Mouse (Mus musculus): ENCODE measurements around the gene Tec. TPM values are rescaled to one million over a fixed set of nuclear protein-coding genes. Genes with fewer than 3 reads are reported as not detected.
A peak's percentile ranks its signal among the peaks of the same experiment; 100 is the strongest.

Gene Tec
- polyA plus RNA-seq, 1 experiment: 7.8 TPM

DNA sequence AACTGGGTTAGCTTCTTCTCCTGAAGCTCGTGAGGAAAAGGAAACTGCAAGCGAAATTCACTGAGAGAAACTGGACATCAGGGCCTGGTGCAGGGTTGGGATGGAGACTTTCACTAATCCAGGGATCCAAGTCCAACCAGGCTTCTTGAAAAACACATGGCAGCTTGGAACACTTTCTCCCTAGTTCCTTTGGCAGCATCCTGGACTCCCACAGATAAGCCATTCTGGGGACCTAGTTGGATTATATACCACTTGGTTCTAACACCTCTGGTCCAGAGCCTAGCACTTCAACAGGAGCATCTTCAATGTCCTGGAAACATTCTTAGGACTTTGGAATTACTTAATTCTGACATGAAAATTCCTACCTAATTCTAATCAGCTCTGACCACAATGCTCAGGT is 113.2 kb downstream of the Tec start:
- no peak for DNase-seq (ENCODE audit: low read depth, low spot score)
- 86% methylated on average over 2 of the region's 2 CpGs for WGBS

DNA sequence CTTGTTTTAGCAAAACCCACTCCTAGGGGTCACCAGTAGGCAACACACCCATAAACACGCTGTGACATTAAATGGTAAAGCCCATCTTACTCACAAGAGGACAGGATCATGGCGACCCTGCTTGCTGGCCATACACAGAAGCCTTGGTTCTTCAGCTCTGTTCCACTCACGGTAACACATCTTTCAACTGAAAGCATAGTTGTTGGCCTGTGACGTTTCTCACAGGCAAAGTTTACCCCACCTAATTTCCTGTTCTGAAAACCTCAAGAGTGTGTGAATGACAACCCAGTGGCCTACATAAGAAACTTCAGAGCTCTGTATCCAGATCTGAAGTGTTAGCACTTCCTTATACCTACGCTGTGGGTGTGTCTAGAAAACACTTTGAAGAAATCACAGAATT is 115.7 kb downstream of the Tec start, which contains the start of gene Txk:
Gene Txk (minus strand): TSS at position 193 of the 400 bp plus-strand sequence.
- 83% methylated on average over 5 of the region's 5 CpGs for WGBS
- no peak for DNase-seq (ENCODE audit: low read depth, low spot score)

DNA sequence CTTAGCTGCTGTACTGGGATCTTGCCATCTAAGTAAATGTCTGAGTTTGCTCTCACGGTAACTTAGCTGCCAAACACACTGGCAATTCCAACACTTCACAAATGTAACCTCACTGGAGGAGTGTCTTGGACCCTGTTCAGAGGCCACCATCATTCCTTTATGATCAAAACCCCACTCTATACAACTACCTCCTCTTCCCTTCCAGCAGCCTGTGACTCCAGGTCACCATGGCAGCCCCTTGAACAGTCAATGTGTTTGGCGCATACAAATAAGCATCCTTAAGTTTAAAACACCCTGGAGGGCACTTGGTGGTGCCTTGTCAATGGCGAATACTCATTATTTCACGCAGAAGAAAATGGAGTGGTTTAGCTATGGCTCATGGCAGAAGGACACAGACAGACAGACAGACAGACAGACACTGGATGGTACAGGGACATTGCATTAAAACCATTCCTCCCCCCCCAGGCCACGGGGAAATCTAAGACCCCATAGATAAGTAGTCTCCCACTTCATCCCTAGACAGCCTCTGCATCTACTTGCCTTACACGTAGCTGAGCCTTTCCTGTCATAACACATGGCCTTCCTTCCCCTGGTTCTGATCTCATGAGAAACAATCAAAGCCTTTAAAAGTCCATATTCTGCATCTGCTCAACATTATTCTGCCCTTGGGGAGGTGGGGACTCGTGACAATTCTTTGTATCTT is 117.1 kb downstream of the Tec start:
- no peak for DNase-seq (ENCODE audit: low read depth, low spot score)

DNA sequence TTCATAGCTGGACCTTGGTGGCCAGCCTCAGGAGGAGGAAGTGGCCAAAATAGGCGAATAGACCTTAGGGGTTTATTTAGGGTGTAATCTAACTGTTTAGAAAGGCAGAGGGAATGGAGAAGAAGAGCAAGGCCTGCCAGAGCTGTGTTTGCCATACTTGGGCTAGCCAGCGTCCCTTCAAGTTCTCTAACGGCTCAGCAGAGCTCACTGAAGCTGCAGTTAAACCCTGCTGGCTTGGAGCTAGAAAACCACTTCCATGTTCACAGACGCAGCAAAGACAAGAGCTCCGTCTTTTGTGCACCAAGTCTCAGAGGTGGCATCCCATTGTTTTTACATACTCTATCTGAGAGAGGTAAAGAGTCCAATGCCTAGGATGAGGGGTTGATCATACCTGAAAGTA is 118.1 kb downstream of the Tec start:
- DNase-seq (ENCODE audit: low read depth, low spot score): no peak
- 72% methylated on average over 5 of the region's 5 CpGs for WGBS

More for the DNA sequence above, 117.1 kb downstream of the Tec start:
- WGBS: 90% methylated on average over 7 of the region's 7 CpGs

DNA sequence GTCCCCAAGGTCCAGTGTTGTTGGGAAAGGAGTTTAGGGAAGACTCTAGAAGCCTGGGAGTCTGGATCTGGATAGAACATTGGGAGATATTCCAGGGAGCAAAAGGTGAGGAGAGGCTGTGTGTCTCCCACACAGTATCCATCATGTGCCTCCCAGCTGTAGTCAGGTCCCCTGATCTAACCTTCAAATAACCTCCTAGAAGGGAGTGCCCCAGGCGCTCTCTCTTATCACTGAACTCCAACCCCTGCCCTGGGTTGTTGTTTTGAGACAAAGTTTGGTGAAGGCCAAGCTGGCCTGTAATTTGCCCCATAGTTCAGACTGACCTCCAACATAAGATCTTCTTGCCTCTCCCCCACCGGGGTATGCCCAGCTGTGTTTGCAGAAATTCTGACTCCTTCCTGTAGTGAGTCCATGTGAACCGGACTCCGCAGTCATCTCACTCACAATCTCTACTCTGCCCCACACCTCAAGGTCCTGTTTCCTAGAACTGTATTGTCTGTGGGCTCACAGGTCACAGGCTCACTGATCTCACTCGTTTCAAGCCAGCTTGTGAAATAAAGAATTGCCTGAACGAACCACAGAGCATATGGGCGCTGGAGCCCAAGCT is 119.5 kb downstream of the Tec start:
- WGBS: 66% methylated on average over 7 of the region's 7 CpGs
- DNase-seq (ENCODE audit: low read depth, low spot score): no peak

DNA sequence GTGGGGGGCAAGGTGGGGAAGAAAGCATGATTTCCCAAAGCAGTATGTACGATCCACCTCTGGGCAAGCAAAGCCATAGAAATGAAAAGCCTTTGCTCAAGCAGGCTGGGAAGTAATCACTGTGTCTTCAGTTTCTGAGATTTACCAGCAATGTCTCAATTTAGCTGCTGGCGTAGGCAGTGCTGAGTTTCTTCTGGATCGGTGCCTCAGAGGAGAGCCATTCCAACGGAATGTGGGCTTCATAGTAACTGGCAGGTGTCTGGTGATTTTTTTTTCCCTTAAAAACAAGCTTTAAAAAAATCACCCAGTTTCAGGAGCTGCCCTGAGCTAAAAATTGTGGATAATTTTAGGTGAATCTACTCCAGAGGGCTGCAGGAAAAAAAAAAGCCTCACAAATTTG is 120.9 kb downstream of the Tec start:
- DNase-seq (ENCODE audit: low read depth, low spot score): no peak
- WGBS: 64% methylated on average over 4 of the region's 4 CpGs

DNA sequence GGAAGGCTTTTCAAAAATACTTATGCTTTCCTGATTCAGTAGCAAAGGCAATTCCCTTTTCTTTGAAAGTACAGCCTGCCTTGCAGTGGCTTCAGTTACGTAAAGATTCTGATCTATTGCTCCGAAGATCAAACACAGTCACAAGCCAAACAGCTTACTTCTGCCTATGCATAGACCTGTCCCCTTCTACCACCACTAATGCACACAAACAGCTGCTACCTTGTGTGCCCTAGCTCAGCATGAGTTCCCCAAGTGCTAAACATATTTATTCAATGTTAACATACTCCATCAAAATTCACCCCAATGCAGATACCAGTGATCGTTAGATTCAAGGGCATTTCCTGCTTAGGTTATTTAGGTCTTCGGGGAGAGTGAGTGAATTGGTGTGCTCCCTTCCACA is 121.8 kb downstream of the Tec start:
- 65% methylated on average over 4 of the region's 4 CpGs for WGBS
- DNase-seq (ENCODE audit: low read depth, low spot score): no peak

DNA sequence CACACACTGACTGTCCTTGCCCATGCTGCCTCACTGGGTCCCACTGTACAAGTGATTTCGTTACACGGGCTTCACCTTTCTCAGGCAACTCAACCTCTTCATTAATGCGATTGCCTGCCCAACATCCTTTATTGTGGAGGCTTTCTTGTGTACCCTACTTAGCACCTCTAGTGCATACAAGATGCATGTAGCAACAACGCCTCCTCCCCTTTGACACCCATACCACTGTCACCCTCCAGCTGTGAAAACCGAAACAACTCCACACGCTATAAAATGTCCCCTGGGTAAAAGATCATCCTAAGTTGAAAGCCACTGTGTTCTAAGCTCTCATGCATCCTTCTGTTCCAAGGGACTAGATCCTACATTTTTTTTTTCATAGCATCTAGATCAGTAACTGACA is 125.2 kb downstream of the Tec start:
- WGBS: 91% methylated on average over 6 of the region's 6 CpGs
- DNase-seq (ENCODE audit: low read depth, low spot score): no peak

DNA sequence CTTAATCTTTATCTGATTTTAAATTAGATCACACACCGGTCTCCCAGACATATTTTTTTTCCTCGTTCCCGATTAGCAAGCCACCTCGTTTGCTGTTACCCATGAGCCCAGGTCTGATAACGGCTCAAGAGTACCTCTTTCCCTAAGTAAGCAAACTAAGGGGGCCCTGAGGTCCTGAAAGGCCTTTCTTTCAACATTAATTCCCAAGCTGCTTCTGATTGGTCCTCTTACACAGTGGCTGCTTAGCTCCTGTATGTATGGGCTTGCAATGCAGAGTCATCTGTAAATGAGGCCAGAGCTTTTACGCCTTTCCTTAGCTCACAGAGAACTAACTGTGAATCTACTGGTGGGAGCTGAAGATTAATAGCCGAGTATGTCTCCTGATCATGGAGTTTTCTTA is 131.4 kb downstream of the Tec start:
- WGBS: 56% methylated on average over 7 of the region's 7 CpGs

DNA sequence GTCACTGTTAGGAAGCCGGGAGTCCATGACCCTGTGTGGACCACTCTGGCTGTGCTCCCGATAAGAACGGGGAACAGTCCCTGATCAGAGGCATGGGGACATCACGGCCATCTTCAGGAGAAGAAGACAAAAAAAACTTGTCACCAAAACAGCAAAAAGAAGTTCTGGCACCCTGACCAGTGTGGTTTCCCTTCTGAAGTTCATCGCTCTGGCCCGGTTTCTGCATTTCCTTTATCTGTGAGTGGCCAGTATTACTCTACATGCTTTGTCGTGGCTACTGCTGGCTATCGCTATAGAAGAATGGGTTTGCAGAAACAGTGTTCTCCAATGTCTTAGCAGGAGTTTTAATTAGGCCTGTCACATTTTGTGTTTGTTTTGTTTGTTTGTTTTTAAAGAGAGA is 131.8 kb downstream of the Tec start:
- WGBS: 71% methylated on average over 8 of the region's 8 CpGs
- no peak for DNase-seq (ENCODE audit: low read depth, low spot score)

More for the DNA sequence above, 131.4 kb downstream of the Tec start:
- no peak for DNase-seq (ENCODE audit: low read depth, low spot score)

DNA sequence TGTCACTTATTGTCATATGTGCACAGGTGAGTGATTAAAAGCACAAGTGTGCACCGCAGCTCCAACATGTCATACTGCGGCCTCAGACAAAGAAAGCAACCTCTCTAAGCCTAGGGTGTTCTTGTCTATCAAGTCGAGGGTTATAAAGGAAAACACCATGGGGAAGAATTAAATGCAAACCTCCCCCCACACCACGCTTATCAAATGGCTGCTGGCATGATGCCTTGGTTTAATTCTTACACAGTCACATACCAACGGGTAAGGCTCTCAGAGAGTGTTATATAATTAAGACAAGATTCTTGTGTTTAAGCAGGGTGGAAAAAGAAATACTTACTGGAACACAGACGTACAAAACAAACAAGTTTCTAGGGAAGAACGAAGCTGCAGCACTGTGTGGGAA is 132.5 kb downstream of the Tec start:
- WGBS: 43% methylated on average over 7 of the region's 7 CpGs

DNA sequence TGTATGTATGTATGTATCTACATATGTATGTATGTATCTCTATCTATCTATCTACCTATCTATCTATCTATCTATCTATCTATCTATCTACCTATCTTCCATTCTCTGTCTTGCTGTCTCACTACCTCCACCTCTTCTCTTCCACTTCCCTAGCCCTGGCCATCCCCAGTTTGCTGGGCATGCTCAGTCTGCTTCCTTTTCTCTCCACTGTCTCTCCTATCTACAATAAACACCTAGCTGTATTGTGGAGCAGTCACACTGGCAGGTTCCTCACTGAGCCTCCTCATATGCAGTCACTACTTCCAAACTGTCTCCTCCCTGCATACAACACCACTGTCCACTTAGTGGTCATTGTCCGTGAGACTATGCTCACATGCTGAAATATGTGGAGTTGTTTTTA is 135.4 kb downstream of the Tec start:
- 81% methylated on average over 1 of the region's 1 CpGs for WGBS
- DNase-seq (ENCODE audit: low read depth, low spot score): no peak

More for the DNA sequence above, 132.5 kb downstream of the Tec start:
- no peak for DNase-seq (ENCODE audit: low read depth, low spot score)

DNA sequence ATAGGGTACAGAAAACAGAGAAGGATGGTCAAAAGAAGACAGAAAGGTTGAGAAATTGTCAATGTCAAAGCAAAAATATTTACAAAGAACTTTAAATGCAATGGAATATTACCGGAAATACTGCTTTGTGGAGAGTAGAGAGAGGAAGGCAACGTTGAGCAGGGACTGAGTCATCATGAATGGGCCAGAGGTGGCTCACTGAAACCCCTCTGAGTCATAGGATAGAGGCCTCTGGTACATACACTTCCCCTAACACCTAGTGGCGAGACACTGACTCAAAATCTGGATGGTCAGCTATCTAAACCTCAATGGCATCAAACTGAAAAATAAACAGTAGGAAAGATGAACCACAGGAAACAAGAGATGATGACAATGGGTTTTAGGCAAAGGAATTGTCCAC is 142.9 kb downstream of the Tec start:
- no peak for DNase-seq (ENCODE audit: low read depth, low spot score)
- 64% methylated on average over 3 of the region's 3 CpGs for WGBS

DNA sequence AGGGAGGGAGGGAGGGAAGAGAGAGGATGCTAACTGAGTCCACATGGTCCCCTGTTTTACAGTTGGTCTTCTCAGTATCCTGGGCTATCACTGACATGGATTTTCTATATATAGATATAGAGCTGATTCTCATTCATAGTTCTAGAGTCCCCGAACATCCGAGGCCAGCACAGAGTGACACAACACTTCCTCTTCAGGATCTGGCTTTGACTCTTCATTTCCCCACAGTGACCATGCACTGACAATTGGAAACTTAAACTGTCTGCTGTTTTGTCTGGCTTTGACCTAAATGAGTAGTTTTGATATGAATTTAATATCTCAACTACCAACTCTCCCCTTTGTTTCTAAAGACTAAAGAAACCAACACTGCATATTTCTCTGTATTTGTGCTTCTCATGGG is 144.9 kb downstream of the Tec start:
- DNase-seq (ENCODE audit: low read depth, low spot score): no peak
- 61% methylated on average over 2 of the region's 2 CpGs for WGBS

DNA sequence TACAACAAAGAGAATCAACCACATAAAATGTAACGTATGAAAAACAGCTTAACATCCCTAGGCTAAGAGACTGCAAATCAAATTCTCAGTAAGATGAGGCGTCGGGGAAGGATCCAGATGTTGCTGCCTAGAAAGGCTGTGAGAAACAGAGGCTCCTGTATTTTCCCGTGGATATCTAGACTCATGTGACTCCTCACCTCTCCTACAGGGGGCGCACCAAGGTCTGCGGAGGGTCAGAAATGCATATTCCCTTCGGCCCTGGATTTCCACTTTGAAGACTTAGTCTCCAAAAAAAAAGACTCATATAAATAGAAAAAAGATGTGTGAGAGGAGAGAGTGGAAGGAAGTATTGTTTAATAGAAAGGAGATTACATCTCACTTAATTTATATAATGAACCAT is 147.7 kb downstream of the Tec start:
- no peak for DNase-seq (ENCODE audit: low read depth, low spot score)

DNA sequence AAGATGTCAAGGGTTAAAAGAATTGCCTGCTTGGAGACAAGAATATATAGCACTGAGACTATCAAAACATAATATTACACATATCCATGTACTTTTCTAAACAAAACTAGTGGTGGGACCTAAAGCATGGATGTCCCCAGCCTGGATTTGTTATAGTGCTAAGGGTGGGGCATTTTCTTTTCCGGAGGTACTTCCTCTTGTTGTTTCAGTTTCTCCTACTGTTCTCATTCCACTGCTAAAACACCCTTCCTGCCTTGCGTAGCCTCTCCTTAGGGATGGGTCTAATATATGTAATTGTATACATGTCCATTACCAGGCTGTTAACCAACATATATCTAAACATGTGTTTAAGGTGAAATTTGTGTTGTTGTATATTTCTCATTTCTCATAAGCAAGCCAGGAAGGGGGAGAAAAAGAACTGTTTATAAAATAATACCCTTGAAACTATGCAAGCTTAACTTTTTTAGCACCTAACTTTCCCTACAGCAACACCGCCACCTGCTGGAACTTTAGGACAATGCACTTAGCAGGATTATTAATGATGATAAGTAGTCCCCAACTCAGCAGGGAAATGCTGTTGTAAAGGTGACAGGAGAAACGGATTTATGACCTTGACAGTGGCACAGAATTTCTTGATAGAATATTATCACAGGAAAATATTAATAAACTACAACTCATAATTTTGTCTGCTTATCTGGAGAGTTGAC is 157.6 kb downstream of the Tec start:
- 8% methylated on average over 4 of the region's 4 CpGs for WGBS
- DNase-seq (ENCODE audit: low read depth, low spot score): peak; percentile 55

More for the DNA sequence above, 147.7 kb downstream of the Tec start:
- 59% methylated on average over 7 of the region's 7 CpGs for WGBS

DNA sequence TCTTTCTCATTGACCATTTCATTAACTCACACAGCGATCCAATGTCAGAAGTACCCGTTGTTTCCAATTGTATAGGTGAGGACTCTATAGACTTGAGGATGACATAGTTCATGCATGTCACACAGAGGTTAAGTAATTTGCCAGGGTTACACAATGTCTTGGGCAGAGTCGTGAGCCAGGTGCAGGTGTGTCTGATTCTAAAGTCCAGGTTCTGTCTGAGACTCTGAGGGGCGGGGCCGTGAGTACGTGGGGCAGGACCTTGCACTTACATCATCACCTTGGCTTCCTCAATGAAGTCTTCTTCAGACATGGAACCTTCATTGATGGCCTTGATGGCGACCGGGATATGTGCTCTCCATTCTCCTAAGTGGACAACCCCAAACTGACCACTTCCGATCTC is 158.3 kb downstream of the Tec start:
- peak; percentile 88 for DNase-seq (ENCODE audit: low read depth, low spot score)
- 46% methylated on average over 9 of the region's 9 CpGs for WGBS

DNA sequence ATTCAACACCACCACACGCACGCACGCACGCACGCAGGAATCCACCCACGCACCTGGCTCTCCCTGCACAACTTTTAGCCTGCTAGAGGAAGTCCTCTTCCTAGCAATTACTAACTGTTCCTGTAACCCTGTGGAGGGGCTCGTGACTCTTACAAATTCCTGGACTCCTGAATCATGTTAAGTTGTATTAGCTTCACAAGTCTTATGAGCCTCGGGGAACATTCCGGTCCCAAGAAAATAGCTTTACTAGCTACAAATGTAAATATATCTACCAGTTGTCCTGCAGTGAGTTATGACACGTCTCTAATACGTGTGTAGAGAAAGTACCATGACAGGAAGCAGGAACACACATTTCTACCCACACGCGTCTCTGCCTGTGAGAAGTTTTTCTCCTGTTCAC is 158.8 kb downstream of the Tec start:
- DNase-seq (ENCODE audit: low read depth, low spot score): no peak
- 47% methylated on average over 13 of the region's 13 CpGs for WGBS

DNA sequence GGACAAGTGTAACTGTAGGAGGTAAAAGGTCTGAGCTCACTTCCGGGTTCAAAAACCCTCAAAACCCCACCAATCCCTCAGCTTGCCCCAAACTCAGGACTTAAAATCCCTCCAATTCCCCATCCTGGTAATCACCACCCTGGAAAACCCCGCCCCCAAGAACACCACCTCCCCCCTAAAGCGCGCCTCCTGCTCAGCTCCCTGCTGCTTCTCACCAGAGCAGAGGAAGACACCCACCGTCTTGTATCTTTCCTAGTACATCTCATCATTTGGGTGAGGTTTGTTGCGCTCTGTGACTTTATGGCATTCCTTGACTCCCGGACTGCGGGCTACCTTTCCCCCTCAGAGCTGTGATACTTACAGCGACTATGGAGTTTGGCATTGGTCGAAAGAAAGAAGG is 161.6 kb downstream of the Tec start:
- 82% methylated on average over 10 of the region's 10 CpGs for WGBS
- DNase-seq (ENCODE audit: low read depth, low spot score): no peak

DNA sequence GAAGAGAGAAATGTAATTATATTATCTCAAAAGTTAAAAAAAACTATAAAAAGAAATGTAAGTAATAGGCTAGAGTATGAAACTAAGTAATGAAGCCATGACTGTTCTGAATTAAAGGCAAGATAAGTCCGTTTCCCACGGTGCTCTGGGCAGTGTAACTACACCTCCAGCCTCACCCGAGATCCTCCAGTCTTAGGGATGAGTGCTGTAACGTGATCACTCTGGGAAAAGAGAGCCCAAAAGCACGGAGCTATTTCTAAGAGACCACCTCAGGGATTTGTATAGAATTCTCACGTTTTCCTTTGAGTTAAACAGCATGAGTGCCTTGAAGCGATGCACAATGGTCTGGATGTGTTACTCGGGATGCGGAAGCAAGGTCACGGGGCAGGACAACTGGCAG is 162.2 kb downstream of the Tec start:
- DNase-seq (ENCODE audit: low read depth, low spot score): no peak
- WGBS: 75% methylated on average over 10 of the region's 10 CpGs
